Mouse (Mus musculus): ENCODE measurements around the gene Rhox9. TPM values are rescaled to one million over a fixed set of nuclear protein-coding genes. Genes with fewer than 3 reads are reported as not detected.
A peak's percentile ranks its signal among the peaks of the same experiment; 100 is the strongest.
"Not testable (repeated sequence)": the region's sequence is repeated elsewhere in the genome, so short reads cannot be mapped to it uniquely, and the experiment has no call there.

Rhox9 gene
- not detected in 2 replicates for polyA plus RNA-seq (2012; rRNA removed)

DNA sequence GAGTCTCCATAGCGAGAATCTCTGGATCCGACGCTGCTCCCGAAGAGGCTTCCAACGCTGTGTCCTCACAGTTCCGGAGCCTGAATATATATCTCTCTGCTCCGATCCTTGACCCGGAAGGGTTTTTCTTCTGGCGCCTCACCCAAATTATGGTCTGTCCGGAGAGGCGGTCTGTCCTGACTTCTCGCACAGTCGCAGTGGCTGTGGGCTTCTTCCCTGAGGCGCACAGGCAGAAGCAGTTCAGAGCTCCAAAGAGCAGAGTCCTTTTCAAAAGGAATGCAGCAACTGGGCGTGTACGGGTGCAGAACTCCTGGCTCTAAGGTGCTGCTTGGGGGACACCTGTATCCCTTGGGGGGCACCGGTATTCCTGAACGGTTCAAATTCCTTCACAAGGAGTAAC lies at the start of gene Rhox9:
Gene Rhox9 (minus strand): TSS at position 101 of the 400 bp plus-strand sequence.
- not testable (repeated sequence) for H3K4me1 ChIP-seq (ENCODE audit: control insufficient read depth, insufficient read depth, low read length); H3K27ac ChIP-seq (ENCODE audit: control insufficient read depth, insufficient read depth, low read depth, low read length); H3K27me3 ChIP-seq (ENCODE audit: control insufficient read depth, insufficient read depth, low read length); H3K4me3 ChIP-seq (ENCODE audit: control insufficient read depth, low read depth, low read length); H3K36me3 ChIP-seq (ENCODE audit: control insufficient read depth, insufficient read depth, low read length)

- H3K27me3 ChIP-seq (ENCODE audit: control insufficient read depth, insufficient read depth, low read length), result no peaks in the 10 kb centered on the region
- H3K36me3 ChIP-seq (ENCODE audit: control insufficient read depth, insufficient read depth, low read length), result no peaks in the 10 kb centered on the region
- H3K4me3 ChIP-seq (ENCODE audit: control insufficient read depth, low read depth, low read length), result no peak overlapping the region
- TF ChIP-seq CTCF (IDR thresholded peaks at IDR 0.05; ENCODE audit: control insufficient read depth, insufficient read depth, insufficient replicate concordance, low read depth, low read length) (no peak), POLR2A (IDR thresholded peaks at IDR 0.05; ENCODE audit: control insufficient read depth, low read depth, low read length) (no peak)
- H3K27ac ChIP-seq (ENCODE audit: control insufficient read depth, insufficient read depth, low read depth, low read length), result no peak overlapping the region
- no peaks in the 10 kb centered on the region for H3K4me1 ChIP-seq (ENCODE audit: control insufficient read depth, insufficient read depth, low read length)
Measured at GRCm38 (mm10) chrX:37916311-37916710, 14.7 kb upstream of the Rhox9 start.

DNA sequence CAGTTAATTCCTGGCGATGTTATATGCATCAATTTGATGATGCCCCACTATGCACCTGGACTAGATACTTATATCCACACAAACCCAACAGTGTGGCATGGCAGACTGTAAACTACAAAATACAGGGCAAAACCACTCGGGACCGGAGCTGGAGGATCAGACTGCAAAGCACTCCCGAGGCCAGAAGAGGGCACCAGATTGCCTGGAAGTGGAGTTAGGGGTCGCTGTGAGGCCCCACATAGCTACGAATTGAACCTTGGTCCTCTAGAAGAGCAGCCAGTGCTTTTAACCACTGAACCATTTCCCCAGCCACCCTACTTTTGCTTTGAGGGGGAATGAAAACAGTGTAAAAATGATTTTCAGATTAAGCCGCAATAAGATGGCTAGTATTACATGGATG lies 7.0 kb upstream of the Rhox9 start:
- H3K36me3 ChIP-seq (ENCODE audit: control insufficient read depth, insufficient read depth, low read length), result no peaks in the 10 kb centered on the region
- TF ChIP-seq POLR2A (IDR thresholded peaks at IDR 0.05; ENCODE audit: control insufficient read depth, low read depth, low read length), result no peak
- peak; percentile 11; the same call in 1 of the 2 replicates for TF ChIP-seq CTCF (IDR thresholded peaks at IDR 0.05; ENCODE audit: control insufficient read depth, insufficient read depth, insufficient replicate concordance, low read depth, low read length)
- H3K27me3 ChIP-seq (ENCODE audit: control insufficient read depth, insufficient read depth, low read length), result no peaks in the 10 kb centered on the region
- no peaks in the 10 kb centered on the region for H3K4me1 ChIP-seq (ENCODE audit: control insufficient read depth, insufficient read depth, low read length)
- no peak overlapping the region for H3K27ac ChIP-seq (ENCODE audit: control insufficient read depth, insufficient read depth, low read depth, low read length)
- no peak overlapping the region for H3K4me3 ChIP-seq (ENCODE audit: control insufficient read depth, low read depth, low read length)

DNA sequence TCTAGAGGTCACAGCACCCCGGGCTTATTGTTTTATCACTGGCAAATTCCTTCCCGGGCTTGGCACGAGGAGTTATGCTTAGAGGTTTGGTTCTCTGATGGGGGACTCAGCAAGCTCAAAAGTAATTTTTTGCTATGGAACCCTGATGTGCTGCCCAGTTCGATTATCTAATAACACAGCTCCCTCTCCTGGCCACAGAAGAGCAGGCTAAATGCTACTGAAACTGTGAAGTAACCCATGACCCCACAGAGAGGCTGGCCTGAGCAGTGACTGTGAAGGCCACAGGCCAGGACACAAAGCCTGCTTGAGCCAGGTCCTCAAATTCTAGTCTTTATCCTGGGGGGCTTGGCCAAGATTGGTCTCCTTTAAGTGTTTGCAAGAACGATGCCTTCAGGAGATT lies 2.2 kb upstream of the Rhox9 start:
- Histone ChIP-seq H3K27ac (ENCODE audit: control insufficient read depth, insufficient read depth, low read depth, low read length) (no peak overlapping the region), H3K36me3 (ENCODE audit: control insufficient read depth, insufficient read depth, low read length) (no peaks in the 10 kb centered on the region), H3K4me1 (ENCODE audit: control insufficient read depth, insufficient read depth, low read length) (peaks cover 3% of the 10 kb centered on the region), H3K4me3 (ENCODE audit: control insufficient read depth, low read depth, low read length) (no peak overlapping the region), H3K27me3 (ENCODE audit: control insufficient read depth, insufficient read depth, low read length) (no peaks in the 10 kb centered on the region)
- no peak for TF ChIP-seq POLR2A (IDR thresholded peaks at IDR 0.05; ENCODE audit: control insufficient read depth, low read depth, low read length)
- TF ChIP-seq CTCF (IDR thresholded peaks at IDR 0.05; ENCODE audit: control insufficient read depth, insufficient read depth, insufficient replicate concordance, low read depth, low read length), result no peak

DNA sequence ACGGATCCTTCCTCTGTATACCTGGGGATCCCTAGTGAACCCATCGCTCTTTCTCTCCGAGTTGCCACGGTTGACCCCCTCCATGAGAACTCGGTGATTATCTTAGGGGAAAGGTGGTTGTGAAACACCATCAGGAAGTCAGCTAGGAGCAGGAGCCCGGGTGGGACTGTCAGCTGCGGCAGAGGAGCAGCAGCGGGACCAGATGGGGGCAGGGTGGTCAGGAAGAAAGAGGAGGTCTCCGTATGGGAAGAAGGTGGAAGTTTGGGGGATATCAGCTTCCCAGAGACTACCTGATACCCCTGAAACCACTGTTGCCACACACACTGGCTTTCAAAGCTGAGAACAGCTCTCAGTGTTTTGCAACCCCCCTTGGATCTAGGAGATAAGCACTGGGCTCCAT lies 4.4 kb downstream of the Rhox9 start, which contains the start of gene Rhox7b:
Gene Rhox7b (minus strand): TSS at position 101 of the 400 bp plus-strand sequence.
- not testable (repeated sequence) for H3K27me3 ChIP-seq (ENCODE audit: control insufficient read depth, insufficient read depth, low read length); H3K27ac ChIP-seq (ENCODE audit: control insufficient read depth, insufficient read depth, low read depth, low read length); H3K4me1 ChIP-seq (ENCODE audit: control insufficient read depth, insufficient read depth, low read length); H3K4me3 ChIP-seq (ENCODE audit: control insufficient read depth, low read depth, low read length); H3K36me3 ChIP-seq (ENCODE audit: control insufficient read depth, insufficient read depth, low read length)

GRCm38 (mm10) chrX:37878844-37879243 lies 22.7 kb downstream of the Rhox9 start, which contains the start of gene Rhox8:
Gene Rhox8, minus strand, starts transcription at chrX:37878944.
- H3K4me1 ChIP-seq (ENCODE audit: control insufficient read depth, insufficient read depth, low read length), result no peaks in the 10 kb centered on the region
- peak within 1 kb of the TSS; percentile 25 for H3K4me3 ChIP-seq (ENCODE audit: control insufficient read depth, low read depth, low read length)
- H3K27ac ChIP-seq (ENCODE audit: control insufficient read depth, insufficient read depth, low read depth, low read length), result 0 out of 2 replicates have a peak within 1 kb of the TSS, but pooled peaks have one; percentile 13
- TF ChIP-seq CTCF (IDR thresholded peaks at IDR 0.05; ENCODE audit: control insufficient read depth, insufficient read depth, insufficient replicate concordance, low read depth, low read length), result no peak
- no peak for TF ChIP-seq POLR2A (IDR thresholded peaks at IDR 0.05; ENCODE audit: control insufficient read depth, low read depth, low read length)
- H3K27me3 ChIP-seq (ENCODE audit: control insufficient read depth, insufficient read depth, low read length), result no peaks in the 10 kb centered on the region
- H3K36me3 ChIP-seq (ENCODE audit: control insufficient read depth, insufficient read depth, low read length), result no peaks in the 10 kb centered on the region

DNA sequence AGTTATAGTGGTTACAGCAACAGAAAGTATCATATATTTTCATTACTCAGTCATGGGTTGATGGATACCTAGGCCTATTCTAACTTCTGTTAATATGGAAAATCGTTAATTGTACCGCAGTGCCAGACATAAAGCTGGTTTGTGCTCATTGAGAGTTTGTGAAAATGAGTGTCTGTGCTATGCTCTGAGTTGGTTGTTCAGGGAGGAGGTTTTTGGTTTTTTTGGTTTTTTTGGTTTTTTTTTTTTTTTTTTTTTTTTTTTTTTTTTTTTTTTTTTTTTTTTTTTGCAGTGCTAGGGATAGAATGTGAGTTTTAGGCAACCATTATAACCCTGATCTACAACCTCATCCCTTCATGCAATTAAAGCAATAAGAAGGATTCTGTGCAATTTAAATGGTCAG lies 29.9 kb downstream of the Rhox9 start:
- no peaks in the 10 kb centered on the region for H3K36me3 ChIP-seq (ENCODE audit: control insufficient read depth, insufficient read depth, low read length)
- no peaks in the 10 kb centered on the region for H3K27me3 ChIP-seq (ENCODE audit: control insufficient read depth, insufficient read depth, low read length)
- no peak overlapping the region for H3K27ac ChIP-seq (ENCODE audit: control insufficient read depth, insufficient read depth, low read depth, low read length)
- TF ChIP-seq POLR2A (IDR thresholded peaks at IDR 0.05; ENCODE audit: control insufficient read depth, low read depth, low read length) (no peak), CTCF (IDR thresholded peaks at IDR 0.05; ENCODE audit: control insufficient read depth, insufficient read depth, insufficient replicate concordance, low read depth, low read length) (no peak)
- no peaks in the 10 kb centered on the region for H3K4me1 ChIP-seq (ENCODE audit: control insufficient read depth, insufficient read depth, low read length)
- no peak overlapping the region for H3K4me3 ChIP-seq (ENCODE audit: control insufficient read depth, low read depth, low read length)

Other genes with a start within 250 kb of the Rhox9 start
- gene Rhox3h, start 233.0 kb downstream of the Rhox9 start, polyA plus RNA-seq (2012; rRNA removed), result 0.29 and 0.47 TPM in 2 replicates
- not detected in 2 replicates for gene Rhox2h, start 228.5 kb downstream of the Rhox9 start, polyA plus RNA-seq (2012; rRNA removed)
- 9.3 and 15.5 TPM in 2 replicates for gene Rhox5, start 96.9 kb downstream of the Rhox9 start, polyA plus RNA-seq (2012; rRNA removed)
- not detected in 2 replicates for gene Rhox6, start 74.9 kb downstream of the Rhox9 start, polyA plus RNA-seq (2012; rRNA removed)
- not detected in 2 replicates for gene Rhox7a, start 70.1 kb downstream of the Rhox9 start, polyA plus RNA-seq (2012; rRNA removed)
- gene Rhox8, start 22.8 kb downstream of the Rhox9 start, polyA plus RNA-seq (2012; rRNA removed), result 6.1 and 10.7 TPM in 2 replicates
- gene Rhox7b, start 4.5 kb downstream of the Rhox9 start, polyA plus RNA-seq (2012; rRNA removed), result 0.16 and 0.34 TPM in 2 replicates
- 7.4 and 9.9 TPM in 2 replicates for gene Btg1-ps1, start 117.0 kb upstream of the Rhox9 start, polyA plus RNA-seq (2012; rRNA removed)
- gene Btg1-ps2, start 141.3 kb upstream of the Rhox9 start, polyA plus RNA-seq (2012; rRNA removed), result 13.6 and 17.9 TPM in 2 replicates
- 0.35 and 0.60 TPM in 2 replicates for gene Rhox10, start 164.7 kb upstream of the Rhox9 start, polyA plus RNA-seq (2012; rRNA removed)
- 2.8 and 2.9 TPM in 2 replicates for gene Rhox11, start 183.4 kb upstream of the Rhox9 start, polyA plus RNA-seq (2012; rRNA removed)
- not detected in 2 replicates for gene Rhox12, start 209.1 kb upstream of the Rhox9 start, polyA plus RNA-seq (2012; rRNA removed)
- 6.0 TPM in 2 replicates for gene Rhox13, start 219.4 kb upstream of the Rhox9 start, polyA plus RNA-seq (2012; rRNA removed)